Mouse (Mus musculus) C2C12 (cell line): ENCODE results near the gene F2rl2.

ENCODE experiments used
- CTCF ChIP-seq: IDR thresholded peaks from one replicate; pipeline ENCODE4 v1.5.1; 2011; ENCODE audit not compliant: control insufficient read depth, insufficient read depth, insufficient read length
- MAX ChIP-seq: IDR thresholded peaks from one replicate; pipeline ENCODE4 v1.6.1; 2011; ENCODE audit warnings: mild to moderate bottlenecking, control low read depth
- MYOG ChIP-seq: IDR thresholded peaks from one replicate; pipeline ENCODE4 v1.6.1; 2011; ENCODE audit not compliant: control insufficient read depth, insufficient read length; ENCODE audit errors: extremely low read depth

GRCm38 (mm10) chr13:95647248-95647647 lies 49.4 kb upstream of the F2rl2 start:
- TF ChIP-seq CTCF (no peak), MYOG (no peak), MAX (no peak)
